Mouse (Mus musculus) midbrain, embryonic 16.5 days (tissue): ENCODE results near the gene Taf6l. TPM values are rescaled to one million over a fixed set of nuclear protein-coding genes. Genes with fewer than 3 reads are reported as not detected.
A peak's percentile ranks its signal among the peaks of the same experiment; 100 is the strongest.

Experiments
- ATAC-seq: fragments of 200-750 bp; cut with Nextera tagmentation; 2 replicates; pipeline ENCODE4 v1.8.0; 2017; ENCODE audit warnings: moderate TSS enrichment
- H3K27ac ChIP-seq: fragments of 300-500 bp; sonication (generic); 2 replicates; pipeline ENCODE4 v1.5.1; 2014; ENCODE audit warnings: mild to moderate bottlenecking, low read length, mixed read lengths
- H3K27me3 ChIP-seq: fragments of 300-500 bp; sonication (generic); 2 replicates; pipeline ENCODE4 v1.6.1; 2014; ENCODE audit warnings: low read depth, low read length, mixed read lengths; ENCODE audit not compliant: control insufficient read depth, insufficient read depth
- H3K36me3 ChIP-seq: fragments of 300-500 bp; sonication (generic); 2 replicates; pipeline ENCODE4 v1.6.1; 2014; ENCODE audit warnings: mild to moderate bottlenecking, low read length, moderate library complexity, mixed read lengths; ENCODE audit not compliant: control insufficient read depth, insufficient read depth
- H3K4me1 ChIP-seq: fragments of 300-500 bp; sonication (generic); 2 replicates; pipeline ENCODE4 v1.6.1; 2014; ENCODE audit warnings: mild to moderate bottlenecking, low read length, mixed read lengths; ENCODE audit not compliant: control insufficient read depth, insufficient read depth
- H3K4me2 ChIP-seq: fragments of 300-500 bp; sonication (generic); 2 replicates; pipeline ENCODE4 v1.6.1; 2014; ENCODE audit warnings: mild to moderate bottlenecking, low read length, mixed read lengths
- H3K4me3 ChIP-seq: fragments of 300-500 bp; sonication (generic); 2 replicates; pipeline ENCODE4 v1.5.1; 2014; ENCODE audit warnings: low read depth, mild to moderate bottlenecking, low read length, moderate library complexity, mixed read lengths
- H3K9ac ChIP-seq: fragments of 300-500 bp; sonication (generic); 2 replicates; pipeline ENCODE4 v1.6.1; 2014; ENCODE audit warnings: low read depth, low read length, mixed read lengths
- H3K9me3 ChIP-seq: fragments of 300-500 bp; sonication (generic); replicated peaks from 2 replicates; pipeline ENCODE4 v1.6.1; 2014; ENCODE audit warnings: mild to moderate bottlenecking, low read length, mixed read lengths; ENCODE audit not compliant: control insufficient read depth, poor library complexity, severe bottlenecking
- WGBS: fragments of 180-500 bp; shearing (Covaris S2); extraction: QIAGEN DNeasy Blood & Tissue Kit; methylation state at CpG from one replicate; pipeline ENCODE4 v1.1.7; 2014; 5-methylcytosine and 5-hydroxymethylcytosine counted together
- polyA plus RNA-seq: library from polyadenylated mRNA; unstranded; fragments of >200 nt; fragmentation: Nextera tagmentation; extraction: Ambion mirVana; gene quantifications from 2 replicates; pipeline ENCODE4 v1.2.1, GENCODE M21; 2015

Gene Taf6l
- 30.7 and 32.9 TPM in 2 replicates for polyA plus RNA-seq

- Histone ChIP-seq H3K4me1 (peaks cover 16% of the 10 kb centered on the region), H3K9me3 (no peaks in the 10 kb centered on the region), H3K4me2 (peak within 1 kb of the TSS; percentile 64), H3K4me3 (peak within 1 kb of the TSS; percentile 66), H3K27me3 (no peaks in the 10 kb centered on the region), H3K36me3 (peaks cover 13% of the 10 kb centered on the region; the same call in 1 of the 2 replicates), H3K9ac (peak within 1 kb of the TSS; percentile 75), H3K27ac (peak within 1 kb of the TSS; percentile 80)
- ATAC-seq, result peak; percentile 99
- WGBS, result 1% methylated on average over 31 of the region's 32 CpGs
Observed at GRCm38 (mm10) chr19:8786008-8786781, at the start of gene Taf6l. Taf6l (minus strand) TSS chr19:8786417.

GRCm38 (mm10) chr19:8832971-8833370 lies 46.8 kb upstream of the Taf6l start:
- Histone ChIP-seq H3K4me3 (no peak overlapping the region), H3K27me3 (no peaks in the 10 kb centered on the region), H3K9me3 (no peaks in the 10 kb centered on the region), H3K36me3 (peaks cover 42% of the 10 kb centered on the region), H3K9ac (no peak overlapping the region), H3K4me1 (no peaks in the 10 kb centered on the region), H3K27ac (no peak overlapping the region), H3K4me2 (no peak overlapping the region)
- WGBS, result 92% methylated on average over 4 of the region's 4 CpGs
- no peak for ATAC-seq

- H3K27me3 ChIP-seq, result no peaks in the 10 kb centered on the region
- no peak for ATAC-seq
- H3K4me2 ChIP-seq, result no peak overlapping the region
- H3K9ac ChIP-seq, result no peak overlapping the region
- no peaks in the 10 kb centered on the region for H3K9me3 ChIP-seq
- H3K27ac ChIP-seq, result no peak overlapping the region
- 77% methylated on average over 11 of the region's 11 CpGs for WGBS
- no peak overlapping the region for H3K4me3 ChIP-seq
- H3K36me3 ChIP-seq, result peaks cover 53% of the 10 kb centered on the region
- H3K4me1 ChIP-seq, result no peaks in the 10 kb centered on the region
Observed at GRCm38 (mm10) chr19:8831262-8831661, 45.0 kb upstream of the Taf6l start.

- Histone ChIP-seq H3K9me3 (no peaks in the 10 kb centered on the region), H3K36me3 (peaks cover 57% of the 10 kb centered on the region), H3K4me2 (no peak overlapping the region), H3K27ac (no peak overlapping the region), H3K4me1 (no peaks in the 10 kb centered on the region), H3K27me3 (no peaks in the 10 kb centered on the region), H3K9ac (no peak overlapping the region), H3K4me3 (no peak overlapping the region)
- ATAC-seq, result no peak
- WGBS, result 89% methylated on average over 8 of the region's 8 CpGs
Observed at GRCm38 (mm10) chr19:8830664-8831063, 44.4 kb upstream of the Taf6l start.

- ATAC-seq, result no peak
- Histone ChIP-seq H3K27me3 (no peaks in the 10 kb centered on the region), H3K27ac (no peak within 1 kb of the TSS), H3K9ac (no peak within 1 kb of the TSS), H3K9me3 (no peaks in the 10 kb centered on the region), H3K4me2 (no peak within 1 kb of the TSS), H3K4me1 (no peaks in the 10 kb centered on the region), H3K36me3 (peaks cover 61% of the 10 kb centered on the region), H3K4me3 (no peak within 1 kb of the TSS)
- 85% methylated on average over 8 of the region's 8 CpGs for WGBS
Observed at GRCm38 (mm10) chr19:8829660-8830059, 43.4 kb upstream of the Taf6l start, which contains the start of gene AC129217.1. AC129217.1 (plus strand) TSS chr19:8829773.

GRCm38 (mm10) chr19:8822696-8823095 lies 36.5 kb upstream of the Taf6l start:
- peaks cover 29% of the 10 kb centered on the region for H3K4me1 ChIP-seq
- H3K27ac ChIP-seq, result no peak overlapping the region
- peak overlapping the region; percentile 33; the same call in 1 of the 2 replicates for H3K9ac ChIP-seq
- WGBS, result 53% methylated on average over 8 of the region's 8 CpGs
- peak overlapping the region; percentile 100 for H3K4me2 ChIP-seq
- no peaks in the 10 kb centered on the region for H3K27me3 ChIP-seq
- H3K9me3 ChIP-seq, result no peaks in the 10 kb centered on the region
- no peak for ATAC-seq
- H3K4me3 ChIP-seq, result peak overlapping the region; percentile 27
- H3K36me3 ChIP-seq, result peaks cover 26% of the 10 kb centered on the region

- H3K4me2 ChIP-seq, result peak overlapping the region; percentile 100
- WGBS, result 2% methylated on average over 7 of the region's 7 CpGs
- H3K27ac ChIP-seq, result no peak overlapping the region
- no peaks in the 10 kb centered on the region for H3K9me3 ChIP-seq
- no peak for ATAC-seq
- H3K4me1 ChIP-seq, result peaks cover 41% of the 10 kb centered on the region
- peak overlapping the region; percentile 99 for H3K4me3 ChIP-seq
- H3K36me3 ChIP-seq, result peaks cover 17% of the 10 kb centered on the region
- H3K9ac ChIP-seq, result peak overlapping the region; percentile 74
- no peaks in the 10 kb centered on the region for H3K27me3 ChIP-seq
Observed at GRCm38 (mm10) chr19:8821146-8821545, 34.9 kb upstream of the Taf6l start.

GRCm38 (mm10) chr19:8820424-8820956 lies 34.3 kb upstream of the Taf6l start:
- H3K27me3 ChIP-seq, result no peaks in the 10 kb centered on the region
- peak overlapping the region; percentile 99 for H3K4me3 ChIP-seq
- peaks cover 12% of the 10 kb centered on the region for H3K36me3 ChIP-seq
- H3K4me1 ChIP-seq, result peaks cover 46% of the 10 kb centered on the region
- no peaks in the 10 kb centered on the region for H3K9me3 ChIP-seq
- peak overlapping the region; percentile 97 for H3K27ac ChIP-seq
- peak overlapping the region; percentile 74 for H3K9ac ChIP-seq
- WGBS, result under 1% methylated on average over 48 of the region's 48 CpGs
- peak overlapping the region; percentile 100 for H3K4me2 ChIP-seq
- peak; percentile 34 for ATAC-seq
